Mouse (Mus musculus) erythroid progenitor cell, adult 5-6 weeks (primary cell): ENCODE data around the gene Eme1. TPM values are rescaled to one million over a fixed set of nuclear protein-coding genes. Genes with fewer than 3 reads are reported as not detected.

Experiments
- ATAC-seq: replicated peaks from 2 replicates; pipeline ENCODE4 v1.8.0; 2016; ENCODE audit warnings: moderate number of reproducible peaks, mild to moderate bottlenecking, moderate TSS enrichment, inconsistent platforms; ENCODE audit not compliant: poor library complexity, low FRiP score, severe bottlenecking
- total RNA-seq, 2 experiments: library from RNA; stranded (forward) in 1 of 2; stranded (reverse) in 1 of 2; fragments of 150-400 nt in 1 of 2; fragments of 186-747, 209-891 nt in 1 of 2; gene quantifications; 2 replicates each; pipeline versions ENCODE4 v1.2.3 to v1.2.4; 2015 to 2017; ENCODE audit warnings: low replicate concordance in 2 of 2

Eme1 gene
- total RNA-seq, 2 experiments from 2014 or later = 3.4 to 29.4 TPM

GRCm38 (mm10) chr11:94601321-94602281 is 52.2 kb downstream of the Eme1 start, which contains the start of gene Acsf2:
Acsf2 (minus strand) TSS chr11:94601871.
- ATAC-seq = no peak

GRCm38 (mm10) chr11:94600447-94600846 is 53.3 kb downstream of the Eme1 start:
- no peak for ATAC-seq

- ATAC-seq = no peak
These were observed 55.2 kb downstream of the Eme1 start for GRCm38 (mm10) chr11:94598437-94599120.

GRCm38 (mm10) chr11:94597319-94597718 is 56.4 kb downstream of the Eme1 start:
- no peak for ATAC-seq

- peak; percentile 54; the same call in 1 of the 2 replicates for ATAC-seq
These were observed 57.4 kb downstream of the Eme1 start for GRCm38 (mm10) chr11:94596311-94596852.

Other genes with a start within 250 kb of the Eme1 start
- 208 and 236 TPM in 2 replicates for gene Cacna1g, start 179.8 kb downstream of the Eme1 start, total RNA-seq (2015; ENCODE audit: low replicate concordance)
- gene Cacna1g, start 179.8 kb downstream of the Eme1 start, total RNA-seq (2017; ENCODE audit: low replicate concordance) = 142 TPM in 2 replicates
- gene Spata20, start 167.8 kb downstream of the Eme1 start, total RNA-seq (2015; ENCODE audit: low replicate concordance) = not detected in 2 replicates
- gene Spata20, start 167.8 kb downstream of the Eme1 start, total RNA-seq (2017; ENCODE audit: low replicate concordance) = not detected in 2 replicates
- not detected in 2 replicates for gene Epn3, start 154.0 kb downstream of the Eme1 start, total RNA-seq (2015; ENCODE audit: low replicate concordance)
- gene Epn3, start 154.0 kb downstream of the Eme1 start, total RNA-seq (2017; ENCODE audit: low replicate concordance) = not detected in 2 replicates
- not detected in 2 replicates for gene Mycbpap, start 132.2 kb downstream of the Eme1 start, total RNA-seq (2015; ENCODE audit: low replicate concordance)
- not detected in 2 replicates for gene Mycbpap, start 132.2 kb downstream of the Eme1 start, total RNA-seq (2017; ENCODE audit: low replicate concordance)
- 0.84 TPM in 1 of 2 replicates, not detected in the other for gene Rsad1, start 104.7 kb downstream of the Eme1 start, total RNA-seq (2015; ENCODE audit: low replicate concordance)
- gene Rsad1, start 104.7 kb downstream of the Eme1 start, total RNA-seq (2017; ENCODE audit: low replicate concordance) = 0.23 and 0.26 TPM in 2 replicates
- gene Chad, start 88.9 kb downstream of the Eme1 start, total RNA-seq (2015; ENCODE audit: low replicate concordance) = not detected in 2 replicates
- not detected in 2 replicates for gene Chad, start 88.9 kb downstream of the Eme1 start, total RNA-seq (2017; ENCODE audit: low replicate concordance)
- 4.2 and 9.7 TPM in 2 replicates for gene Acsf2, start 52.1 kb downstream of the Eme1 start, total RNA-seq (2015; ENCODE audit: low replicate concordance)
- 2.3 and 2.5 TPM in 2 replicates for gene Acsf2, start 52.1 kb downstream of the Eme1 start, total RNA-seq (2017; ENCODE audit: low replicate concordance)
- gene Lrrc59, start 24.2 kb downstream of the Eme1 start, total RNA-seq (2015; ENCODE audit: low replicate concordance) = 11.3 and 20.2 TPM in 2 replicates
- 15.8 and 16.4 TPM in 2 replicates for gene Lrrc59, start 24.2 kb downstream of the Eme1 start, total RNA-seq (2017; ENCODE audit: low replicate concordance)
- gene Mrpl27, start 197 bp downstream of the Eme1 start, total RNA-seq (2015; ENCODE audit: low replicate concordance) = 16.8 and 20.9 TPM in 2 replicates
- 24.5 and 27.2 TPM in 2 replicates for gene Mrpl27, start 197 bp downstream of the Eme1 start, total RNA-seq (2017; ENCODE audit: low replicate concordance)
- 1.1 and 2.5 TPM in 2 replicates for gene Xylt2, start 23.6 kb upstream of the Eme1 start, total RNA-seq (2015; ENCODE audit: low replicate concordance)
- gene Xylt2, start 23.6 kb upstream of the Eme1 start, total RNA-seq (2017; ENCODE audit: low replicate concordance) = 0.51 and 2.9 TPM in 2 replicates
- gene Gm11541, start 50.5 kb upstream of the Eme1 start, total RNA-seq (2015; ENCODE audit: low replicate concordance) = not detected in 2 replicates
- not detected in 2 replicates for gene Gm11541, start 50.5 kb upstream of the Eme1 start, total RNA-seq (2017; ENCODE audit: low replicate concordance)
- not detected in 2 replicates for gene Cdc34b, start 87.8 kb upstream of the Eme1 start, total RNA-seq (2015; ENCODE audit: low replicate concordance)
- gene Cdc34b, start 87.8 kb upstream of the Eme1 start, total RNA-seq (2017; ENCODE audit: low replicate concordance) = 0.15 TPM in 1 of 2 replicates, not detected in the other
- not detected in 2 replicates for gene Tmem92, start 128.7 kb upstream of the Eme1 start, total RNA-seq (2015; ENCODE audit: low replicate concordance)
- not detected in 2 replicates for gene Tmem92, start 128.7 kb upstream of the Eme1 start, total RNA-seq (2017; ENCODE audit: low replicate concordance)